Mouse (Mus musculus) E14TG2a.4 (cell line): Measurements from ENCODE around the gene Gm26602.
"Not testable (repeated sequence)": the region's sequence is repeated elsewhere in the genome, so short reads cannot be mapped to it uniquely, and the experiment has no call there.

Experiments
- H3K27me3 ChIP-seq: 2 replicates; pipeline ENCODE4 v1.6.1; 2014; ENCODE audit warnings: low read length, control low read depth; ENCODE audit not compliant: insufficient read depth
- H3K36me3 ChIP-seq: 2 replicates; pipeline ENCODE4 v1.6.1; 2014; ENCODE audit warnings: low read length, control low read depth; ENCODE audit not compliant: insufficient read depth
- H3K4me1 ChIP-seq: replicated peaks from 2 replicates; pipeline ENCODE4 v1.6.1; 2014; ENCODE audit warnings: low read depth, low read length, control low read depth
- H3K4me3 ChIP-seq: replicated peaks from 2 replicates; pipeline ENCODE4 v1.5.1; 2014; ENCODE audit warnings: mild to moderate bottlenecking, low read length
- H3K9me3 ChIP-seq: 2 replicates; pipeline ENCODE4 v1.6.1; 2014; ENCODE audit warnings: low read length, control low read depth
- CTCF ChIP-seq: conservative IDR thresholded peaks from 2 replicates; pipeline ENCODE4 v1.5.1; 2014; ENCODE audit warnings: low read length
- NANOG ChIP-seq: IDR thresholded peaks from 2 replicates; pipeline ENCODE4 v1.6.1; 2014; ENCODE audit warnings: borderline replicate concordance, low read length, mixed read lengths
- POU5F1 ChIP-seq: IDR thresholded peaks from 2 replicates; pipeline ENCODE4 v1.6.1; 2014; ENCODE audit warnings: low read length, borderline replicate concordance

Gm26602 gene

DNA sequence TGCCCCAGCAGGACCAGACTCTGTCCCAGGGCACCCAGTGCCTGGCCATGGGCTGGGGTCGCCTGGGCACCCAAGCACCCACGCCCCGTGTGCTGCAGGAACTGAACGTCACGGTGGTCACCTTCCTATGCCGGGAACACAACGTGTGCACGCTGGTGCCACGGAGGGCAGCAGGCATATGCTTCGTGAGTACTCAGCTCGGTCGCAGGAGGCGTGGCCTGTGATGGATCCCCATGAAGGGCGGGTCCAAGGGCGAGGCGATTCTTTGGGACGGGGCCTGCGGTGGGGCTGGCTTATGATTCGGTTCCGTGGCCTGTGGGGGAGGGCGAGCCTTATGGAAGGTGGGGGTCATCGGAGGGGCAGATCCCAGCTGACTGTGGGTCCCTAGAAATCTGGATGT lies 28.7 kb upstream of the Gm26602 start:
- H3K4me1 ChIP-seq = peaks cover 65% of the 10 kb centered on the region
- peak overlapping the region; percentile 58 for H3K4me3 ChIP-seq
- peaks cover 1% of the 10 kb centered on the region; the same call in 1 of the 2 replicates for H3K9me3 ChIP-seq
- H3K36me3 ChIP-seq = no peaks in the 10 kb centered on the region
- H3K27me3 ChIP-seq = peaks cover 51% of the 10 kb centered on the region
- TF ChIP-seq POU5F1 (no peak), CTCF (no peak), NANOG (no peak)

- H3K4me3 ChIP-seq = no peak overlapping the region
- TF ChIP-seq POU5F1 (no peak), CTCF (peak; percentile 84)
- H3K36me3 ChIP-seq = no peaks in the 10 kb centered on the region
- H3K27me3 ChIP-seq = peaks cover 49% of the 10 kb centered on the region
- H3K9me3 ChIP-seq = no peaks in the 10 kb centered on the region
- H3K4me1 ChIP-seq = peaks cover 60% of the 10 kb centered on the region
Measured at GRCm38 (mm10) chr10:79883297-79884084, 27.2 kb upstream of the Gm26602 start.

- Histone ChIP-seq H3K27me3 (peaks cover 44% of the 10 kb centered on the region), H3K9me3 (no peaks in the 10 kb centered on the region)
- TF ChIP-seq POU5F1 = no peak
- no peak for TF ChIP-seq CTCF
- TF ChIP-seq NANOG = no peak
Measured at GRCm38 (mm10) chr10:79884446-79884845, 26.2 kb upstream of the Gm26602 start.

GRCm38 (mm10) chr10:79884938-79885337 lies 25.7 kb upstream of the Gm26602 start:
- H3K36me3 ChIP-seq, H3K4me3 ChIP-seq, H3K9me3 ChIP-seq: not testable (repeated sequence)
- peaks cover 55% of the 10 kb centered on the region for H3K4me1 ChIP-seq
- H3K27me3 ChIP-seq = peaks cover 45% of the 10 kb centered on the region

More at GRCm38 (mm10) chr10:79884446-79884845, 26.2 kb upstream of the Gm26602 start:
- Histone ChIP-seq H3K4me3 (no peak overlapping the region), H3K36me3 (no peaks in the 10 kb centered on the region), H3K4me1 (peaks cover 58% of the 10 kb centered on the region)

- Histone ChIP-seq H3K9me3 (no peaks in the 10 kb centered on the region), H3K27me3 (peaks cover 45% of the 10 kb centered on the region), H3K36me3 (no peaks in the 10 kb centered on the region), H3K4me3 (no peak within 1 kb of the TSS), H3K4me1 (peaks cover 47% of the 10 kb centered on the region)
- TF ChIP-seq CTCF (no peak), POU5F1 (no peak)
Measured at GRCm38 (mm10) chr10:79886054-79886453, 24.6 kb upstream of the Gm26602 start, which contains the start of gene Elane. Elane (plus strand) TSS chr10:79886247.

DNA sequence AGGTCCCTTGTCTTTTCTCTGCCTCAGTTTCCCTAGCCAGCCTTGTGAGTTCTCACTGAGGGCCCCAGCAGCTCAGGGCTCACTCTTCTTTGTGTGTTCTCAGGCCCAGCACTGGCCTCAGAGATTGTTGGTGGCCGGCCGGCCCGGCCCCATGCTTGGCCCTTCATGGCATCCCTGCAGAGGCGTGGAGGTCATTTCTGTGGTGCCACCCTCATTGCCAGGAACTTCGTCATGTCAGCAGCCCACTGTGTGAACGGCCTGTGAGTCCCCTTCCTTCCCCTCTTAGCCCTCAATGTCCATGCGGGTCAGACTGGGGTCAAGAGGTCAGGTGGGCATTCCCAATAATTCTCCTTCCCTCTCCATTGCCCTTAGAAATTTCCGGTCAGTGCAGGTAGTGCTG lies 24.0 kb upstream of the Gm26602 start:
- H3K4me3 ChIP-seq = no peak overlapping the region
- H3K36me3 ChIP-seq = no peaks in the 10 kb centered on the region
- TF ChIP-seq POU5F1 (no peak), NANOG (no peak), CTCF (no peak)
- peaks cover 40% of the 10 kb centered on the region for H3K27me3 ChIP-seq
- H3K9me3 ChIP-seq = no peaks in the 10 kb centered on the region
- H3K4me1 ChIP-seq = peaks cover 42% of the 10 kb centered on the region

- TF ChIP-seq CTCF (no peak), NANOG (no peak), POU5F1 (no peak)
- H3K36me3 ChIP-seq = peaks cover 4% of the 10 kb centered on the region; the same call in 1 of the 2 replicates
- peaks cover 30% of the 10 kb centered on the region for H3K4me1 ChIP-seq
- peaks cover 20% of the 10 kb centered on the region for H3K27me3 ChIP-seq
- H3K9me3 ChIP-seq = no peaks in the 10 kb centered on the region
- no peak overlapping the region for H3K4me3 ChIP-seq
Measured at GRCm38 (mm10) chr10:79889386-79889785, 21.3 kb upstream of the Gm26602 start.

DNA sequence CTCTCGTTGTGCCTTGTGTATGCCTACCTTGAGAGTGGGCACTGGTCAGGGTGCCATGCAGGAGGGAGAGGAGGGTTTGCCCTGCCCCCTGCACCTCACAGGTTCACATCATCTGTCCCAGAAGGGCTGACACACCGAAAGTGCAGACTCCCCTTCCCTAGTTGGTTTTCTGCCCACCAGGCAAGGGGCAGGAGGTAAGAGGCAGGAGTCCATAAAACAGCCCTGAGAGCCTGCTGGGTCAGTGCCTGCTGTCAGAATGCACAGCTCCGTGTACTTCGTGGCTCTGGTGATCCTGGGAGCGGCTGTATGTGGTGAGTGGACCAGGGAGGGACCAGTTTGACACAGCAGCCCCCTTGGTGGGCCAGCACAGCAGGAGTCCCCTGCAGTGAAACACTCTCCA lies 20.0 kb upstream of the Gm26602 start, which contains the start of gene Cfd:
TSS of gene Cfd (plus strand) at position 184 of the 400 bp plus-strand sequence.
- peaks cover 14% of the 10 kb centered on the region for H3K36me3 ChIP-seq
- H3K9me3 ChIP-seq = no peaks in the 10 kb centered on the region
- H3K27me3 ChIP-seq = peaks cover 20% of the 10 kb centered on the region
- TF ChIP-seq POU5F1 = no peak
- TF ChIP-seq NANOG = no peak
- TF ChIP-seq CTCF = no peak
- no peak within 1 kb of the TSS for H3K4me3 ChIP-seq
- peaks cover 36% of the 10 kb centered on the region for H3K4me1 ChIP-seq

DNA sequence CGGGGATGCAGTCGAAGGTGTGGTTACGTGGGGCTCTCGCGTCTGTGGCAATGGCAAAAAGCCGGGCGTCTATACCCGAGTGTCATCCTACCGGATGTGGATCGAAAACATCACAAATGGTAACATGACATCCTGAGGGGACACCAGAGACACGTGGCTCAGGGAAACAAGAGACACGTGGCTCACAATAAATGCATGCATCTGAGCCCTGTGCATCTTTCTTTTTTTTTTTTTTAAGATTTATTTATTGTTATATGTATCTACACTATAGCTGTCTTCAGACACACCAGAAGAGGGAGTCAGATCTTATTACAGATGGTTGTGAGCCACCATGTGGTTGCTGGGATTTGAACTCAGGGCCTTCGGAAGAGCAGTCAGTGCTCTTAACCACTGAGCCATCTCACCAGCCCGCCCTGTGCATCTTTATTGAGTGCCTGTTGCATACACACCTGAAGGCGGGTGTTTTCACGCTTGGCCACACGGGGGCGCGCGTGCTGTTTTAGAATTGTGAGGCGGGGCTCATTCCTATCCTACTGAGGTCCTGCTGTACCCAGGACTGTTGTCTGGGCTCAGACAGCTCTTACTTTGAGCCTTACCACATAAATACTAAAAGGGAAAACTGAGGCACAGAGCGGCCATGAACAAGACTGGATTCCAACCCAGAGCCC lies 18.1 kb upstream of the Gm26602 start:
- not testable (repeated sequence) for H3K9me3 ChIP-seq, H3K4me3 ChIP-seq
- peaks cover 28% of the 10 kb centered on the region for H3K36me3 ChIP-seq
- peaks cover 19% of the 10 kb centered on the region for H3K27me3 ChIP-seq
- peak; percentile 69 for TF ChIP-seq CTCF
- H3K4me1 ChIP-seq = peaks cover 48% of the 10 kb centered on the region
